17 mouse cellular contexts compared by ENCODE assay signal in the genomic region with DNA sequence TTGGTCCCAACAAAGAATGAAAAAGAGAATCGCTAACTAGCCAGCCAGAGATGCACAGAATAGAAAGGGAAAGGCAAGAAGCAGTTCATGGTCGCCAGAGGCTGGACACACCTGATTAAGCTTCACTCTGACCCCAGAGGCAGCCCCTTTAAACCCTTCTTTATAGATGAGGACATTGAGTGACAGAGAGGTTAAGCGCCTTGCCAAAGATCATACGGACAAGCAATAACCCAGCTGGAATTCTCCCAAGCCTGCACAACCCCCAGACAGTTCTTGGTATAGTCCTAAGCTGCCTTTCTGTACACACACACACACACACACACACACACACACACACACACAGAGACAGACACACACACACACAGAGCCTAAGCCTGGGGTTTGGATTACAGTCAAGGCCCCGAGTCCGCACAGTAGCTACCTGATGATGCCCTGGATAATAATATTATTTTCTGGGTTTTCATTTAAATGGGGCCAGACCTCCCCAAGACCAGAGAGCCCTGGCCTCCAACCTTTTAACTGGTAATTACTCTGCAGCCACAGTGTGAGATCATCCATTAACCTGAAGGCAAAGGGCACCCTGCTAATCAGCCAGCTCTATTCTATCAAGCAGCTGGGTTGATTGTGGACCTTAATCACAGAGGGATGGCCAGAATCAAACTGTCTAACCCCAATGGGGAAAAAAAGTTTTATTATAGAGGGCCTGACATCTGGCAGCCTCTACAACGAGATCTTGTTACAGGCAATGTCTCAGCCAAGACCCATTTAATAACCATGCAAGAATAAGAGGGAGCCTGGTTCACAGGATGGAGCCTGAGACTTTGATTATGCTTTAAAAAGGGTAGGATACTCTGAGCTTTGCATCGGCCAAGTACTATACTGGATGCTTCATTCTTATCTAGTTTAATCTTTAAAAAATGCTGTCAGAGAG.
DNase-seq lines count a peak whose midpoint lies in the region; ATAC-seq lines count a peak whose summit lies in the region.
"Had no signal": no experiment of that assay in that cellular context is flagged by ENCODE, and none has a peak within 500 bp of the region (broad histone marks: within the 10 kb centered on the region; RNA-seq: fewer than 3 reads in every experiment).

No protein-coding gene starts in this region.

- no peak overlapping the region for H3K9ac ChIP-seq in midbrain, embryonic 11.5 days (ENCODE audit: low read length)
- H3K9ac ChIP-seq in midbrain, embryonic 15.5 days = no peak overlapping the region
- H3K9ac ChIP-seq in forebrain, embryonic 15.5 days (replicated peaks) = no peak overlapping the region
- H3K9ac ChIP-seq in neural tube, embryonic 14.5 days (replicated peaks; ENCODE audit: low read depth, low read length) = no peak overlapping the region
- H3K9ac ChIP-seq: embryonic facial prominence, embryonic 15.5 days; stomach, embryonic 15.5 days had no signal

- H3K4me2 ChIP-seq in midbrain, embryonic 11.5 days = no peak overlapping the region
- H3K4me2 ChIP-seq in midbrain, embryonic 15.5 days = no peak overlapping the region
- H3K4me2 ChIP-seq in forebrain, embryonic 15.5 days (replicated peaks) = no peak overlapping the region
- no peak overlapping the region for H3K4me2 ChIP-seq in neural tube, embryonic 14.5 days (ENCODE audit: low read depth, low read length)
- H3K4me2 ChIP-seq: embryonic facial prominence, embryonic 15.5 days; liver, embryonic 11.5 days; stomach, embryonic 15.5 days had no signal

- H3K9me3 ChIP-seq in midbrain, embryonic 11.5 days (ENCODE audit: control insufficient read depth, low read length) = no peaks in the 10 kb centered on the region
- no peaks in the 10 kb centered on the region for H3K9me3 ChIP-seq in midbrain, embryonic 15.5 days
- H3K9me3 ChIP-seq in forebrain, embryonic 15.5 days = no peaks in the 10 kb centered on the region
- H3K9me3 ChIP-seq in neural tube, embryonic 14.5 days (ENCODE audit: control insufficient read depth, low read length) = no peaks in the 10 kb centered on the region
- H3K9me3 ChIP-seq: embryonic facial prominence, embryonic 15.5 days; stomach, embryonic 15.5 days had no signal

- peaks cover 3% of the 10 kb centered on the region; the same call in 1 of the 2 replicates for H3K4me1 ChIP-seq in midbrain, embryonic 11.5 days (ENCODE audit: control insufficient read depth, insufficient read depth, low read length)
- H3K4me1 ChIP-seq in midbrain, embryonic 15.5 days = 0 out of 2 replicates have a peak, but pooled peaks cover 4% of the 10 kb centered on the region
- H3K4me1 ChIP-seq in forebrain, embryonic 15.5 days = no peaks in the 10 kb centered on the region
- no peaks in the 10 kb centered on the region for H3K4me1 ChIP-seq in neural tube, embryonic 14.5 days (ENCODE audit: control insufficient read depth, insufficient read depth, low read length)
- H3K4me1 ChIP-seq: embryonic facial prominence, embryonic 15.5 days; stomach, embryonic 15.5 days had no signal

- no peak for DNase-seq in midbrain, embryonic 11.5 days (ENCODE audit: low spot score, missing footprints)
- peak; percentile 30 for DNase-seq in kidney, postnatal 14 days
- DNase-seq in layer of hippocampus, adult 8-10 months (ENCODE audit: low spot score in 2 of 2) = no peak
- no peak for DNase-seq in frontal cortex, postnatal 10 days (ENCODE audit: low spot score in 2 of 2)
- DNase-seq: adrenal gland, postnatal 14 days; cerebellum, adult 18-20 months; gastrocnemius, postnatal 14 days; heart, postnatal 10 days; lung, postnatal 14 days had no signal

- H3K27me3 ChIP-seq in midbrain, embryonic 11.5 days (ENCODE audit: control insufficient read depth, insufficient read depth, low read length) = no peaks in the 10 kb centered on the region
- no peaks in the 10 kb centered on the region for H3K27me3 ChIP-seq in midbrain, embryonic 15.5 days (replicated peaks)
- H3K27me3 ChIP-seq in forebrain, embryonic 15.5 days = no peaks in the 10 kb centered on the region
- no peaks in the 10 kb centered on the region for H3K27me3 ChIP-seq in neural tube, embryonic 14.5 days (ENCODE audit: control insufficient read depth, insufficient read depth, low read length)
- H3K27me3 ChIP-seq: embryonic facial prominence, embryonic 15.5 days; stomach, embryonic 15.5 days had no signal

- no peaks in the 10 kb centered on the region for H3K36me3 ChIP-seq in midbrain, embryonic 11.5 days (ENCODE audit: control insufficient read depth, insufficient read depth, low read length)
- H3K36me3 ChIP-seq in midbrain, embryonic 15.5 days (replicated peaks) = no peaks in the 10 kb centered on the region
- H3K36me3 ChIP-seq in forebrain, embryonic 15.5 days = no peaks in the 10 kb centered on the region
- H3K36me3 ChIP-seq in neural tube, embryonic 14.5 days (ENCODE audit: control insufficient read depth, insufficient read depth, low read length) = no peaks in the 10 kb centered on the region
- H3K36me3 ChIP-seq: embryonic facial prominence, embryonic 15.5 days; stomach, embryonic 15.5 days had no signal

- H3K4me3 ChIP-seq in midbrain, embryonic 11.5 days (ENCODE audit: low read depth, low read length) = no peak overlapping the region
- no peak overlapping the region for H3K4me3 ChIP-seq in midbrain, embryonic 15.5 days
- no peak overlapping the region for H3K4me3 ChIP-seq in forebrain, embryonic 15.5 days
- H3K4me3 ChIP-seq in neural tube, embryonic 14.5 days (ENCODE audit: low read depth, low read length) = no peak overlapping the region
- H3K4me3 ChIP-seq: embryonic facial prominence, embryonic 15.5 days; stomach, embryonic 15.5 days had no signal

- no peak overlapping the region for H3K27ac ChIP-seq in midbrain, embryonic 11.5 days (ENCODE audit: low read depth, low read length)
- no peak overlapping the region for H3K27ac ChIP-seq in midbrain, embryonic 15.5 days
- no peak overlapping the region for H3K27ac ChIP-seq in forebrain, embryonic 15.5 days (replicated peaks)
- no peak overlapping the region for H3K27ac ChIP-seq in neural tube, embryonic 14.5 days (ENCODE audit: low read depth, low read length)
- H3K27ac ChIP-seq: embryonic facial prominence, embryonic 15.5 days; stomach, embryonic 15.5 days had no signal

- 33% methylated on average over 8 of the region's 8 CpGs for WGBS in midbrain, embryonic 11.5 days
- WGBS in midbrain, embryonic 15.5 days = 26% methylated on average over 8 of the region's 8 CpGs
- 25% methylated on average over 8 of the region's 8 CpGs for WGBS in forebrain, embryonic 15.5 days
- 43% methylated on average over 8 of the region's 8 CpGs for WGBS in neural tube, embryonic 14.5 days

- ATAC-seq in midbrain, embryonic 11.5 days (ENCODE audit: low FRiP score) = peak; percentile 79
- no peak for ATAC-seq in midbrain, embryonic 15.5 days (replicated peaks)
- ATAC-seq in forebrain, embryonic 15.5 days (replicated peaks) = 0 out of 2 replicates have a peak, but pooled peaks have one; percentile 32
- ATAC-seq in neural tube, embryonic 14.5 days (ENCODE audit: low read depth) = peak; percentile 44; the same call in 1 of the 2 replicates
- ATAC-seq in monocyte, adult 5-6 weeks (replicated peaks; ENCODE audit: insufficient number of reproducible peaks, low FRiP score, low TSS enrichment, poor library complexity, severe bottlenecking) = no peak
- ATAC-seq: CD4-positive, CD25-positive, alpha-beta regulatory T cell, adult 4 months had no signal

Comparison
In these comparisons a context has a peak if more than half of its experiments do, and no peak if none do; other contexts are left out.
1. ATAC-seq: peak in midbrain, embryonic 11.5 days (single experiment), forebrain, embryonic 15.5 days (single experiment) and neural tube, embryonic 14.5 days (single experiment); none in midbrain, embryonic 15.5 days (single experiment) and monocyte, adult 5-6 weeks (single experiment).